Mouse (Mus musculus): ENCODE data around the gene Mbip.

Mbip gene

DNA sequence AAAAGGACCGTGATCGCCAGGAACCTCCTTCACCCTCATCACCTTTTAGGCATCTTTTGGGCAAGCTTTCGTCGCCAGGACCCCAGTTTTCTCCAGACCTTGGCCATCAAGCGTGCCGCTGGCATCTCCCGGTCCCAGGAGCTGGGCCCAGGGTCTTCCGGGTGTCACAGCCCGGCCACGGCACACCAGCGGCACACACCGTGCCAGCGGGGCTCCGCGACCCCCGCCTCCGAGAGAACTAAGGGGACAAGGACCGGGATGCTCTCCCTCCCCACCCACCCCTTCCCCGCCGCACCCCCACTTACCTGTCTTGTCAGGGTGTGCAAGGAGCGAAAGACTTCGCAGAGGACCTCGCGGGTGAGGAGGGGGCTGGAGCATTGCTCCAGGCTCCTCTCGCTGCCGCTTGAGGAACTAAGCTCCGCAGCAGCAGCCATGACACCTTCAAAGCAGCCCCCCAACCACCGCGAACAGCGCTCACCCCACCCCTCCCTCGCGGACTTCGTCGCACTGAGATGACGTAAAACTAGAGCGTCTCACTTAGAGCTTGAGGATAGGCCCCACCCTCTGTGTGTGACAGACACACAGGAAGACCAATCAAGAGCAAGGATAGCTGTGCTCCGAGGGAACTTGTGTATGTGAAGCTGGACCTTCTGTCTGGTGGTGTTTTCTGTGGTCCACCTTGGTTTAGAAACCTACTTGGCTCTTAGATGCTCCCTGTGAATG, at the start of gene Mbip:
Gene Mbip, minus strand, starts transcription at position 528 of the 723 bp plus-strand sequence.
- DNase-seq, result peak; percentile 96 to 98

- no peak for DNase-seq
Measured at GRCm38 (mm10) chr12:56387647-56388205, 42.0 kb upstream of the Mbip start.

- DNase-seq, result no peak
Measured at GRCm38 (mm10) chr12:56386955-56387646, 41.4 kb upstream of the Mbip start.

DNA sequence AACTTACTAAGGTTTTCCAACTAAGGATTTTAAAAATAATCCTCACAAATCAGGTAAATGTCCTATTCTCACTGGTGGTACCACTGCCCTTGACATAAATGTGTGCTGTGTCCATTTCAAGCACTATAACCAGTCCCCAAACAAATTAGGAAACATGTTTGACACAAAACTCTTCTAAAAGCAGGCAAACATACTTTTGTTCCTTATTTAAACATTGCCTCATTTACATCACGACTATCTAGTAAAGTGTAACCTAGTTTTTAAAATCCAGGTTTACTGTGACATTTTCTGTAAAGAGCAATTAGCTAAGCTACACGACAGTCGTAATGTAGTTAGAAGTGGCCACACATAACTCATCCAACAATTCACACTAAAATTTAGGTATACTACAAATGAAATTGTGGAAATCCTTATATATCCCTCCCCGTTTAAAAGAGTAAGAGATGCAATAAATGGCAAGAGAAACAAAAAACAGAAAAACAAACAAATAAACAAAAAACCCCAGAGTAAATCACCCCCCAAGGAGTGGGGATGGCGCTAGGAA, 851 bp downstream of the Mbip start:
- no peak for DNase-seq

- no peak for DNase-seq
Measured at GRCm38 (mm10) chr12:56339295-56340056, 6.2 kb downstream of the Mbip start.

DNA sequence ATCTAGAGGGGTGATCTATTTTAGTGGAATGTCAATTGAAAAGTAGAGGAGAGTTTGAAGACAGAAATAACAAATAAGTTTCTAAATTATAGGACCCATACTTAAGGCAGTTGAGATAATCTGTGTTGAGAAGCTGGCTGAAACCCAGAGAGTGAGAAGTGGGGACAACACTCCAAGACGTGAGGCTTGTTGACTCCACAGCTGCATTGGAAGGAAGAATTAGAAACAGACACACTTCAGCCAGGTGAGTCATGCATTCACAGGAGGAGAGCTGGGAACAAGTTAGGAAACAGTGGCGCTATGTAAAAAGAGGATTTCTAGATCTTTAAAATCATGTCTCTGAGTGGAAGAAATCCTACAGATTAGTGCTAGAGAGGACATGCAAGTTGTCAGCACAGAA, 12.2 kb downstream of the Mbip start:
- peak; percentile 16 to 38 for DNase-seq

GRCm38 (mm10) chr12:56332475-56332874, 13.2 kb downstream of the Mbip start:
- DNase-seq, result peak in 1 of 2 experiments; percentile 43

DNA sequence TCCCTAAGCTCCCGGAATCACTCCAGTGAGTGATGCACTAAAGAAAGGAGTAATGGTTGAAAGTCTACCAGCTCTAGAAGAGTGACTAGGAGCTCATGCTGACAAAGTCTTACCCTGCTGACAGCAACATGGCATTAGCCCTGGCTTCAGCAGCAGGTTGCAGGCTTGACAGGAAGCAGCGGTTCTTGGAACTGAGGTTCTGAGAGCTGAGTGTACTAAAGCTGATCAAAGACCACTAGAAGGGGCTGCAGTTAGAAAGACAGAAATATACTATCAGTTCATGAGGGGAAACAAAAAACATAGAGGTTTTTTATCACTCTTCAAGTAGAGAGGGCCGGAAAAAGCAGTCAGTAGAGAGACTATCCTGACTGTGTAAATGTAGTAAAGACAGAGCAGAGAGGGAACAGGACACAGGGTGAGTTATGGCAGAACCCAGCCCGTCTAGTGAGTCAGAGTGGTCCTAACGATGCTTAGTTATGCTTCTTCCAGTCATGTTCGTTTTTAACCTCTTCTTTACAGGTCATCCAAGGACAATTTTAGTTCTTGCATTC, 18.2 kb downstream of the Mbip start:
- DNase-seq, result no peak

DNA sequence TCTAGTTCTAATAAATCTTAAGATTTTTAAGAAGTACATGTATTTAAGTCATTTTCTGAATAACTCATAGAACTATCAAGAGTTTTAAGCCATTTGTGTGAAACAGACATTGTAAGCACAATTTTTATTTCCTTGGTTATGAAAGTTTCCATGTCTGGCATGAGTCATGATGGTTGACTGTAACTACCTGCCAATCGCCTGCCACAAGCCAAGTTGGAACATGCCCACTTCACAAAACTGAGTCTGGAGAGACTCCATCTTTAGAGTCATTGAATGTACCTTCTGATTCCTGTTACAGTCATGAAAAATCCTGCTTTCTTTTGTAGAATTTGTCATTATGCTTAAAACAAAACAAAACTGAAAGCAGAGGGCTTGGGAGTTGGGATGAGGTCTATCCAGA, 19.8 kb downstream of the Mbip start:
- DNase-seq, result no peak

DNA sequence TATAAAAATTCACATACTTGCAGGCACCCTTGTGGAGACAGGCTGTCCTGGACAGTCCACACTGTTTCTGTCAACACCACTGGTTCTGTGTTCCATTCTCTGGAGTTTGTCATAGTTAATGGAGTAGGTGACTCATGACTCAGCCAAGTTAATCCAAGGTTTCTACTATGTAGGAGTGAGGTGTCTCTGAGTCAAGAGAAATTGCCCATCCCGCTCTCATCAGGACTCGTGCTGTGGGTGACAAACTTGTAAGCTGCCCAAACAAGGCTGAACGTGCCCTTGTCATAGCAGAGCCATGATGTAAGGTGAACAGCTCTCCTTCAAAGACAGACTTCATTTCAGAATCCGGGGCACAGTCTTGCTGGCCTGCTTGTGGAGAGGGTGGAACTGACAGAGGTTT, 26.8 kb downstream of the Mbip start:
- no peak for DNase-seq

DNA sequence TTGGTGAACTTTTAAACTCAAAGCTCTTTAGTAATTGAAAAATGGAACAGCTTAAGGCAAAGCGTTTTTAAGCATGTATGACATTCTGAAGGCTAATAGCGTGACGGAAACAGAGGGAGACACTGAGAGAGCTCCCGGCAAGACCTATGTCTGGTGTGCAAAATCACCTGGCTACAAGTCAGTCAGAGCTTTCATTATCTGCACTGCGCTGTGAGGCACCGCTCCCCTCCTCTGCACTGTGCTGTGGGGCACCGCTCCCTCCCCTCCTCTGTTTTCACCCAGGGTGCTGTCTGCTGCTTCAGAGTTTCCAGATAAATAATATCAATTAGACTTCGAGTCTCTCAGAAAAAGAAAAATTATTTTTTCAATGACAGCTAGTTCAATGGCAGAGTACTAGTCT, 27.6 kb downstream of the Mbip start:
- no peak for DNase-seq

DNA sequence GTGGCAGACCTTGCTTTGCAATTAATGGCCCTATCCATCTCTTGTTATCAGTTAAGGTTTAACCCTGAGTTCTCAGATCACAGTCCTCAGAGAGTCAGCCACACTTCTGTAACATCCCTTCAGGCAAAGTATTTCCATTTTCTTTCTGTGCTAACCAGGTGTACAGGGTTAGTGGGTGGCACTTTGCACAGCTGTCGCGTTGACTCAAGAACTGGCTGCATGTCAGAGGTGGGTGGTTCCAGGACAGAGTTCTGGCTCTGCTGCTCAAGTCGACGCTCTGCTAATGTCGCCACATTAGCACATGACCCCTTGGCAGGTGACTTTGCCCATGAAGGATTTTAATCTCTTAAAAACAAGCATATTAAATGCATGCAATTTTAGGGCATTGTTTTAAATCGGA, 39.9 kb downstream of the Mbip start:
- peak; percentile 57 to 75 for DNase-seq

DNA sequence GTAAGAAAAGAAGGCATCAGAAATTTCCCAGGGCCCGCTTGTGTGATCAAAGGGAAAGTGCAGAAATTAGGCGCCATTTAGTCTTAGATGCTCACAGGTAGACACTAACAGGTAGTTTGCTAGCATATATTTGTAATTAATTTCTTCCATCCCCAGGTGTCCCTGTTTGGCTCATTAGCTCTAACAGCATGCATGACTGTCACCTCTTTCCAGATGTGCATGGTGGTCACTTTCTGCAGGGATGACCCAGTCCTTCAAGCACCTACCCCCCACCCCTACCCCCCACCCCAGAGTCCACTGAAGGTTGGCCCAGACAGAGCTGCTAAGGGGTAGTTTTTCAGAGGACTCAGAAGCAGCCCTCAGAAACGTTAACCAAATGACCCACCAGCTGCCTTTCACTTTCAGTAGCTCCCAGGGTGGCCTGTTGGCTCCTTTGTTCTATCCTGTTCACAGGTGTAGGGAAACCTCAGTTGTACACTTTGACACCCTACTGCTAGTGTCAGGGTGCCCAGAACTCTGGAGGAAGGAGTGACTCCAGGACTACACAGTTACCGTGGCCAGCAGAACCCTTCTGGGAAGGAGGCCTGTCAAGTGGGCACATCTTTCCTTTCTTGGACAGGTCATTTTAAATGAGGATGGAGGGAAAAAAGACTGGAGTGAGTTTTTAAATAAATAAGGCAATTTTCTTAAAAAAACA, 43.2 kb downstream of the Mbip start:
- DNase-seq, result no peak

DNA sequence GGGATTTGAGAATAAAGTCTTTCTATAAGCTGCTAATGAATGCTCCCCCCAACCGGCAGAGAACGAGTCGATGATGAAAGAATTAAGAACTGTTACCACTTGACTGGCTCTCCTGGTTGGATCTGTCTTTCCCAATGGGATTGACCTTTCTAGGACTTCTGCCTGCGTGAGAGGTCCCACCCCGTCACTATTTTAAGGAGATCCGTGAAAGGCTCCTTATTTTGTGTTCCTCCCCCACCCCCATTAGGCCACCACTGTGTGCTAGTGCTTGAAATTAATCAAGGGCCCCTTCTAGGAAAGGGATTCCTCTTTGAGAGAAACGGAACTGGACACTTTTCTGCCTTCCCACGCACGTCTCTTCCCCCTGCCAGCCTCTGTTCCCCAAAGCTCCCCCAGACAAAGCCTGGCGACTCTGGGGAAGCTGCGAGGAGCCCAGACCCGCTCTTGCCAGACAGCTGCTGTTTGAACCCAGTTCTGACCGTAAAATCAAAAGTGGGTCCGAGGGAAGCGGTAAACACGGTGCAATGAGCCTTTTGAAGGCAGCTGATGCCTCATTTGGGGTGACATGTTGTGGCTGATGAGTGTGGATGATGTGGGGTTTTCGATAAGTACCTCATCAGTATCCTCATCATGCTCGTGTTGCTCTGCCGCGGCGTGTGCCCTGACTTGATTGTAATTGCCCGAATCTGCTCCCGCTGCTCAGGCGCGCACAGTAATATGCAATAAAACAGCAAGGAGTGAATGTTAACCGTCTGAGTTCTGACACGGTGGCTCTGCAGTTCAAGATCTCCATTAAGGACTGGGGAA, 44.0 kb downstream of the Mbip start:
- DNase-seq, result peak; percentile 31 to 67

GRCm38 (mm10) chr12:56299610-56300009, 46.1 kb downstream of the Mbip start:
- no peak for DNase-seq

DNA sequence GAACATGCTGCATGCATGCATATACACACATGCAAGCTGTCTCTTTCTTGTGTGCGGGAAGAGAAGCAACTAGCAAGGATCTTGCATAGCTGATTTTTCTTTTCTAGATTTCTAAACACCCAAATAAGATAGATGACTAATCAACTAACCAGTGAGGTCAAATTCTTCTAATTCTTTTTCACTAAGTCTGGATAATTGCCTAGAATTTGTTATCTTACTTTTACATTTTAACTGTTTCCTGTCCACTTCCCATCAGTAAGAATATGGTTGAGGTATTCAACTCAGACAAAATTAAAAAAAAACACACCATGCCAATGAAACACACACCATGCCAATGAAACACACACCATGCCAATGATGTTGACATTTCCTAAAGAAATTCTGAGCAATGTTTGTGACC, 46.8 kb downstream of the Mbip start:
- DNase-seq, result no peak

GRCm38 (mm10) chr12:56297921-56298830, 47.5 kb downstream of the Mbip start:
- no peak for DNase-seq

GRCm38 (mm10) chr12:56297099-56297498, 48.6 kb downstream of the Mbip start:
- no peak for DNase-seq

DNA sequence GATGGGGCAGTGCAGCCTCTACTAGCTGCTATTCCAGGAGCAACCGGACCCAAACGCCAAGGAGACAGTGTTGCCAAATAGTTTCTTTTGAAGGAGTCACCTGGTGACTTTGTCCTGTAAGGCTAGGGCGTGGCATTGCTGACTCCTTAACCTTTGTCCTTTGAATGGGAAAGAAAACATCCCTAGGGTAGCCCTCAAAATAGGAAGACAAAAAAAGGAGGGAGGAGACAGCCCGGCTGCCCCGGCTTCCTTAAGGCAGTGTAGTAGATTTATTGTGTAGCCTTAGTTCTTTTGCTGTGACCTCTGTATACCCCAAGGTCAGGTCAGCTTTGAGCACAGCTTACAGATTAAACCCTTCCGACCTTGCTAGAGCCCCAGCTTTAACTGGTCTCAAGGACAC, 49.2 kb downstream of the Mbip start:
- DNase-seq, result peak; percentile 52 to 69

- no peak for DNase-seq
Measured at GRCm38 (mm10) chr12:56295160-56295559, 50.5 kb downstream of the Mbip start.
